Mouse (Mus musculus) gastrocnemius, adult 18-20 months (tissue): ENCODE measurements at regions not wholly inside any gene's neighbourhood (a gene's known extent, or its start where the extent isn't known, plus 50 kb on each side); places are given as distances from the start of the nearest gene placed in this dataset.

Experiments used
- DNase-seq: peaks from one replicate; pipeline ENCODE4 v3.0.0; 2021; ENCODE audit warnings: low spot score

DNA sequence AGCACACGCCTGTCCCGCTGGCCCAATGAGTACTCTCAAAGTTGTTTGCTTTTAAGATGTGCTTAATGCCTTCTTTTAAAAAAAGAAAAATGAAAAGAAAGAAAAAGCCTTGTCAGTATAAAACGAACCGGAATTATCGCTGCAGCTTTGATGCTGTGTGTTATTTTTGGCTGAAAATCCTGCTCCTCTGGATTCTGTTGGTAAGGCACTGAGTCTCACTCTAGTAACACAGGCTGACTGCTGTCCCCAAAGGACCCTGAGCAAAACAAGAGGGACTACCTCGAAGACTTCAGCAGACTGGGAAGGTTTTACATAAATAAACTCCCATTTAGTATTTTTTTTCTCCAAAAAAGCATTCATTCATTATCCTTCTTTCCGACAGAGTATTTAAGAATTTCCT, 196.1 kb upstream of the Ppargc1a start:
- no peak for DNase-seq

GRCm38 (mm10) chr5:51762352-51762751, 194.8 kb upstream of the Ppargc1a start:
- no peak for DNase-seq

DNA sequence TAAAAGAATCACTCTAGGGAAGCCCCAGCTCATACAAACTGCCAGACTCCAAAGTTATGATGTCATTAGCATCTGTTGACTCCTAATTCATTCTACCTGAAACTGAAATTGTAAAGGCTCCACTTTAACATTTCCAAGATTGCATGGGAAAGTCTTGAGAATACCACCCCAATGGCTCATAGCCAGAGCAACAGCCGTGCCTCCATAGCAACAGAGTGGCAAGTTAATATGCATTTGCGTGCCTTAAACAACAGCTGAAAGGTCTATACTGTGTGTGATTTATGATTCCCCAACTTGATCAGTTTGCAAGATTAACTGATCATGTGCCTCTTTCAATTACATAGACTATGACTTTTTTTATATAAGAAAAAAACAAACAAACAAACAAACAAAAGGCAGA, 190.8 kb upstream of the Ppargc1a start:
- no peak for DNase-seq

DNA sequence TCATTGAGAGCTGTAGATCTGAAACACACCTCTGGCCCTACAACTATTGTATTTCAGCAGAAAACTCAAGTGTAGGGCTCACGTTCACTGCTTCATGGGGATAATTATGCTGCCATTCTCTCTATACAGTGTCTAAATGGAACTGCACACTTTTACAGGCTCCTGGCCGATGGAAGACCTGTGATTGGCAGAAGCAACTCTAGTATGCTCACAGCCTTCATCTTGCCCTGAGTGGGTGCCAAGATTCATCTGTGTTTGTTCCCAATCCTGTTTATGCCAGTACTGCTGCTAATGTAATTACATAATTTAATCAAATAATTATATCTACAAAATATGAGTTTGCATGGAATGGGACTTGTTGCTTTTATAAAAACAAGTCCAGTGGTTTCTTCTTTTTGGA, 190.3 kb upstream of the Ppargc1a start:
- no peak for DNase-seq

GRCm38 (mm10) chr5:51752024-51752423, 184.5 kb upstream of the Ppargc1a start:
- no peak for DNase-seq

GRCm38 (mm10) chr5:51750456-51750855, 182.9 kb upstream of the Ppargc1a start:
- no peak for DNase-seq

DNA sequence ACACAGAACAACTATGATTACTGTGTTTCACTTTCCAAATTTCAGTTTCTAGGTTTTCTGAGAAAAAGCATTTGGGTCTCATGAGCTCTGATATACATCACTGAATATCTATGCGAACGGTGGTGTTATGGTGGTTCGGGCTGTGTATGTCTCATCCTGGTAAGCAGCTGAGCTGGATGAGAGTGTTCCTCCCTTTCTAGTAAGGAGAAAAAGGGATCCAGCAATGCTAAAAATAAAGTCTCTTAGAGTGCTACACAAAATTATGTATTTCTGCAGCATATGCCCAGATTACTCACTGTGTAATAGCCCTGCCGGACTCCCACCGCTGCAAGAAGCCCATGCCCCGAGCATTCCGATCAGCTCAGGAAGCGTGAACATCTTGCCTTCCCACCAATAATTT, 173.4 kb upstream of the Ppargc1a start:
- no peak for DNase-seq

- no peak for DNase-seq
These were observed 162.7 kb upstream of the Ppargc1a start for GRCm38 (mm10) chr5:51730241-51730640.

- DNase-seq = no peak
These were observed 162.2 kb upstream of the Ppargc1a start for GRCm38 (mm10) chr5:51729771-51730170.

- no peak for DNase-seq
These were observed 159.2 kb upstream of the Ppargc1a start for GRCm38 (mm10) chr5:51726762-51727161.

GRCm38 (mm10) chr5:51718911-51719310, 151.4 kb upstream of the Ppargc1a start:
- no peak for DNase-seq

GRCm38 (mm10) chr5:51718451-51718850, 150.9 kb upstream of the Ppargc1a start:
- no peak for DNase-seq

DNA sequence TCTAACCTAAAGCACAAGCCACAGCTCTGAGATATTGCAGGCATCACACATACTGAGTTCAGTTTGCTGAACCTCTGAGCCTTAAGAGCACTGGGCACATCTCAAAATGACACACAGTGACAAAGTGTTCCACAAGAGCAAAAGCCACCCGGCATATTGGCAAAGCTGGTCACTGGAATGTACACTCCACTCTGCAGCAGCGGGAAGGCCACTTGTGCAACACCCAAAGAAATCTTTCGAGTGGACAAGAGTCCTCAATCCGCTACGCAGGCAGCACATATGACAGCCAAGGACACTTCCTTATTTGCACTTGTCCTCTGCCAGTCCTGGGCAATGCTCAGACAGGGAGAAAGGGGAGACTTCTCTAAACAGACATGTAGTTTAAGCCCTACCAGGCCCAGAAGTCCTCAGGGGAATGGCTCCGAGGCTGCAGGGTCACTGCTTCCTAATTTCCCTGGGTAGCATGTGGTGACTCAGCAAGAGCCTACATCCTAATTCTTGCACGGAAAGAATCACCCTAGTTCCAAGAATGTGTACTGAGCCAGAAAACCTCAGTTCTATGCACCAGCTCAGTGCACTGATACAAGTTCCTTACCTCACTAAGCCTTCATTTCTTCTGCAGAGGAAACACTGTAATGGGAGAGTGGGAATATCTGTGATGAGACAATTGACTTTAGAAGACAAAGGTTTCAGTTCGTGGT, 144.5 kb upstream of the Ppargc1a start:
- no peak for DNase-seq

DNA sequence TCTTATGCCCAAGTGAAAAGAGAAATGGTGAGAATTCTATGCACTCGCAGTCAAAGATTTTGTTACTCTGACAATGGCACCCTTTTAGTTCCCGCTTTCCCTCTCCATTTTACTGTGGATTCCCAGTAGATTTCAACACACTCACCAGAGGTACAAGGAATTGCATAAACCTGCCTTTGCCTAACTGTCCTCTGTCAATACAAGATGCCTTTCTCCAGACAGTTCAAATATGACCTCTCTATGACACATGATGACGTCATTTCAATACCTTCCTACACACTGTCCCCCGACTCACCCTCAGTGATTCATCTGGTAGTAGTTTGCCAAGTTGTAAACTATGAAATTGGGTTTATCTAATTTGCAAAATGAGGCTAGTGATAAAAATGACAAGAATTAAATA, 143.1 kb upstream of the Ppargc1a start:
- DNase-seq = no peak

DNA sequence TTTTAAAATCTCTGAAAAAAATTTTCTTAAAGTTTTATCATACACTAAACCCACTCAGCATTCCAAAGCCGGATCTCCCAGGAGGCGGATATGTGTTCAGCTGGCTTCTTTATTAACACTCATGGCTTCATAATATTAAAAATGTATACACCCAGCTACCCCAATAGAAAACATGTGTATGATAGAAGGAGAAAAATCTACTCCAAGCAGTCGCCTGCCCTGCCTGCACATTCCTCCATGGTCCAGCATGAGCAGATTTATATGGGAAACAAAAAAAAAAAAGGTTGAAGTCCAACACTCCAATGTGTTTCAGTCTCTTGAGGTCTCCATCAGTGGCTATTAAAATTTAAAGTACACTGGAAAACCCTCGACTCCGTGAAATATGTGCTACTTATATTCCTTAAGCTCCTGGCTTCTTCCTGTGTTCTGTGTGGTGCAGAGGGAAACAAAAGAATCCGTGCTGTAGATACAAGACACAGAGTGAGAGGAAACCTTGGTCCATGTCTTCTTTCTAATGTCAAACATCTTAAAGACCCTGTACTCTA, 142.0 kb upstream of the Ppargc1a start:
- no peak for DNase-seq

- DNase-seq = no peak
These were observed 112.4 kb upstream of the Ppargc1a start for GRCm38 (mm10) chr5:51679884-51680283.

DNA sequence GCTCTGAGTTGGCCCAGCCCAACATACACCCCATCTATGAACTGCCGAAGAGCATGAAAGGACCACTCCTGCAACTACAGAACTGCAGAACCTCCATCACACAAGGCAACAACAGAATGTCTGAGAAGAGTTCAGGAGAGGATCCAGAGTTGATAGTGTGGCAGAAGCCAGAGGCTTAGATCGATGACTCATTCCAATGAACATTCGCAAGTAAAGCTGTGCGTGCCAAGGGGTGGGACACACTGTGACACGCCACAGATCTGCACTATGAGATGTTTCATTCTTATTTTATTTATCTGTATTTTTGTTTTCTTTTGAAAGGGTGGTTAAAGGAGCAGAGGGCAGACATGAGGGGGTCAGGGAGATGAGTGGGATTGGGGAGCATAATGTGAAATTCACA, 103.7 kb upstream of the Ppargc1a start:
- no peak for DNase-seq

- no peak for DNase-seq
These were observed 97.7 kb upstream of the Ppargc1a start for GRCm38 (mm10) chr5:51665241-51665640.

DNA sequence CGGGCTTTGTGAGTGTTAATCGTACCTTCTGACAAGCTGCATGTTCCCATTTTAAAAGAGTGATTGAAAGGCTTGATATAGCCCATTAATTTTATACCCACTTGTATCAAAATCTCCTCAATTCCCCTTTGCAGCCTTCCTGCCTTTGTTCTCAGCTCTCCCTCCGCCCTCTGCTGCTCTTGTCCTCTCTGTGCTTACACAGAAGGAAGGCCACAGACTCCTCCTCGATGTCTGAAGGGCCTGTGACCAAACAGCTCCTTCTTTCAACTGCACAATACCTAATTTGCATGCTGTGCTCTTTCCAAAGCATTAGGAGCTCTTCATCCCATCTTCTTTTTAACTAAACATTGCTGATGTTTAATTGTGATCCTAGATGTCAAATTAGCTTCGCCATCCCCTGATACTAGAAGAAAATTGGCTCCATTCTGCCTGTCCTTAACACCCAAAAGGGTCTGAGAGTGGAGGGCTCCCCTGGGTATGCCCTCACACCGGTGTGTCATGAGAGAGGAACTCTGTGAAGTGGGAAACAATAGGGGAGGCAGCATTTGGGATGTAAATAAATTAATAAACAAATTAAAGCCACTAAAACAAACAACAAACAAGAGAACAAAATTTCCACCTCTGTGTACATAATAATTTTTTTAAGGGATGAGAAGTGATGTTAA, 90.8 kb upstream of the Ppargc1a start:
- no peak for DNase-seq

DNA sequence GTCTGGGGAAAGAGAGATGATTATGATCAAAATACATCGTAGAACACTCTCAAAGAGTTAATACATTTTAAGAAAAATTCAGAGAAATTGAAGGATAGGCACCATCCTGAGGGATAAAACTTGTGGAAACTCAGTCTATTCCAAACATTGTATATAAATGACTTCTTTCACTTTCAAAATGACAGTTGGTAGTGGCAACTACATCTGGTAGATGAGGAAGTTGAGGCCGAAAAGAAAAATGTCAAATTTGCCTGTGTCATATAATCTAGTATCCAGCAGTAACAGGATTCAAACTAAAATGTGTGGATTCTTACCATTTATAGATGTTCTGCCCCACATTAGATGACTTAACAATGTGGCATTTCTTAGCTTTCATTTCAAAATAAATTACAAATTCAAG, 86.0 kb upstream of the Ppargc1a start:
- DNase-seq = no peak

DNA sequence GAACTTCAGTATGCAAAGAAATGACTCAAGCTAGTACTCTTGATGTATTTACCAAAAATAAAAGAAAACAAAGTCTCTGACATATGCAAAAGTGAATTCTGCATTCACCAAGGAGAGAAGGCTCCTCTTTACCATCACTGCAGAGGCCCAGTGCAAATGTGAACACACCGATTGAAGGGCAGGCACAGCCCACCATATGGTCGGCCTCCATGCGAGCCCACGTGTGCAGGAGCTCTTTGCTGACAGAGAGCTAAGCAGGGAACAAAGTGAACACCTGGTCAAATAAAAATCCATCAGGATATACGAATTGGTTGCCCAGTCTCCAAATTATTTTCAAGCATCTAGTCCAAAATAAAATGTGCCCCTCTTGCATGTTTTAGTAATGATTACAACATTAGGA, 56.9 kb upstream of the Ppargc1a start:
- no peak for DNase-seq
